Mouse (Mus musculus) limb, embryonic 14.5 days (tissue): ENCODE measurements around the gene Efna2. TPM values are rescaled to one million over a fixed set of nuclear protein-coding genes. Genes with fewer than 3 reads are reported as not detected.

Source experiments
- ATAC-seq: fragments of 200-750 bp; cut with Nextera tagmentation; 2 replicates; pipeline ENCODE4 v1.8.0; 2017; ENCODE audit warnings: low read depth, moderate number of reproducible peaks, moderate TSS enrichment; ENCODE audit not compliant: low FRiP score
- DNase-seq: peaks from one replicate; pipeline ENCODE4 v3.0.0-alpha.2; 2015; ENCODE audit warnings: low spot score
- H3K27ac ChIP-seq: fragments of 300-500 bp; sonication (generic); replicated peaks from 2 replicates; pipeline ENCODE4 v1.5.1; 2014; ENCODE audit warnings: low read depth, mild to moderate bottlenecking, low read length, moderate library complexity, mixed read lengths
- H3K27me3 ChIP-seq: fragments of 300-500 bp; sonication (generic); 2 replicates; pipeline ENCODE4 v1.6.1; 2014; ENCODE audit warnings: low read length, mixed read lengths; ENCODE audit not compliant: control insufficient read depth, insufficient read depth
- H3K36me3 ChIP-seq: fragments of 300-500 bp; sonication (generic); 2 replicates; pipeline ENCODE4 v1.6.1; 2014; ENCODE audit warnings: mild to moderate bottlenecking, low read length, moderate library complexity, mixed read lengths; ENCODE audit not compliant: control insufficient read depth, insufficient read depth
- H3K4me1 ChIP-seq: fragments of 300-500 bp; sonication (generic); 2 replicates; pipeline ENCODE4 v1.6.1; 2014; ENCODE audit warnings: antibody characterized with exemption, low read length, mixed read lengths; ENCODE audit not compliant: control insufficient read depth, insufficient read depth
- H3K4me2 ChIP-seq: fragments of 300-500 bp; sonication (generic); replicated peaks from 2 replicates; pipeline ENCODE4 v1.6.1; 2014; ENCODE audit warnings: low read depth, mild to moderate bottlenecking, low read length, moderate library complexity; ENCODE audit not compliant: severe bottlenecking
- H3K4me3 ChIP-seq: fragments of 300-500 bp; sonication (generic); replicated peaks from 2 replicates; pipeline ENCODE4 v1.5.1; 2014; ENCODE audit warnings: low read length
- H3K9ac ChIP-seq: fragments of 300-500 bp; sonication (generic); 2 replicates; pipeline ENCODE4 v1.6.1; 2014; ENCODE audit warnings: mild to moderate bottlenecking, low read depth, low read length, moderate library complexity; ENCODE audit not compliant: severe bottlenecking
- H3K9me3 ChIP-seq: fragments of 300-500 bp; sonication (generic); 2 replicates; pipeline ENCODE4 v1.6.1; 2016; ENCODE audit warnings: low read length; ENCODE audit not compliant: control insufficient read depth
- POLR2A ChIP-seq: fragments of 200-500 bp; IDR thresholded peaks from 2 replicates; pipeline ENCODE4 v1.8.0; 2012; ENCODE audit warnings: inconsistent platforms, mild to moderate bottlenecking, moderate library complexity, borderline replicate concordance; ENCODE audit not compliant: insufficient read depth, insufficient read length; ENCODE audit errors: extremely low read depth
- WGBS: fragments of 180-500 bp; shearing (Covaris S2); extraction: QIAGEN DNeasy Blood & Tissue Kit; methylation state at CpG from one replicate; pipeline ENCODE4 v1.1.7; 2014; 5-methylcytosine and 5-hydroxymethylcytosine counted together
- polyA plus RNA-seq, 2 experiments: library from polyadenylated mRNA; depleted of rRNA in 1 of 2; stranded (reverse) in 1 of 2; unstranded in 1 of 2; fragments of >200 nt; fragmentation: Nextera tagmentation in 1 of 2; extraction: Ambion mirVana in 1 of 2; gene quantifications; 2 replicates each; pipeline versions ENCODE4 v1.2.1 to v1.2.3; 2012 to 2014

The Efna2 gene
- polyA plus RNA-seq, 2 experiments, result 31.5 to 41.7 TPM

GRCm38 (mm10) chr10:80150226-80151210, 28.8 kb upstream of the Efna2 start:
- Histone ChIP-seq H3K9ac (peak overlapping the region; percentile 98), H3K36me3 (peaks cover 66% of the 10 kb centered on the region), H3K4me2 (peak overlapping the region; percentile 93), H3K4me1 (peaks cover 26% of the 10 kb centered on the region), H3K27ac (peak overlapping the region; percentile 96), H3K9me3 (no peaks in the 10 kb centered on the region), H3K27me3 (no peaks in the 10 kb centered on the region), H3K4me3 (peak overlapping the region; percentile 99)
- 0 out of 2 replicates have a peak, but pooled peaks have one; percentile 14 for TF ChIP-seq POLR2A
- peak; percentile 70 for DNase-seq
- no peak for ATAC-seq
- whole genome bisulfite sequencing, result under 1% methylated on average over 41 of the region's 71 CpGs

DNA sequence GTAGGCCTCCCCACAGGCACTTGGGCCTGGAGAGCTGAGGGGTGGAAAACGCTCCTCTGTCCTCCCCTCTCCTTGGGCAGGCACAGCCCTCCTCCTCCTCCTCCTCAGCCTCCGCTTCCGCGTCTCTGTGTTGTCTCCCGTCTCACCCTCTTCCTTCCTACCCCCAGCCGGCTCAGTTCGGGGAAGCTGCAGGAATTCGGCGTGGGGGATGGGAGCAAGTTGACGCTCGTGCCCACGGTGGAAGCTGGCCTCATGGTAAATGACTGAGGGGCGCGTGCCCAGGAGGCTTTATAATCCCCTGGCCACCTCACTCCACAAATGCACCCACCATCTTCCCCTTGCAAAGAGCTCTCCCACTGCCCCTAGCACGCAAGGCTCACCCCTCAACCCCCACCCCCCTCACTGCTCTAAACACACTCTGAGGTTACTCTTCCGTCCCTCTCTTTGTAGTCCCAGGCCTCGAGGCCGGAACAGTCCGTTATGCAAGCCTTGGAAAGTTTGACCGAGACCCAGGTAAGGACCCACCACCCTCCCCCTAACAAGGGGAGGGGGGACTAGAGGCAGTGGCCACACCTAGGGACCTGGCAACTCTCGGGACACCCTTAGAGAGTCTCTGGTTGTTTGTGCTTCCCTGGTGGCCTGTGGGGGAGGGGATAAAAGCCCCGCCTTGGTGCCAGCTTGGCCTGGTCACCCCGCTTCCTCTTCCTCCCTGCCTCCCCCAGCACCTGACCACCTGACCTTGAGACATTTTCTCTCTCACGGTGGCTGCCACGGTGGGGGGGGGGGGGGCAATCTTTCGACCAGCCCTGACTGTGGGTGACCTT, 27.9 kb upstream of the Efna2 start:
- H3K36me3 ChIP-seq, result peaks cover 66% of the 10 kb centered on the region
- DNase-seq (peak; percentile 37), ATAC-seq (no peak)
- H3K27ac ChIP-seq, result peak overlapping the region; percentile 96
- H3K27me3 ChIP-seq, result no peaks in the 10 kb centered on the region
- peak overlapping the region; percentile 99 for H3K4me3 ChIP-seq
- no peaks in the 10 kb centered on the region for H3K9me3 ChIP-seq
- peaks cover 26% of the 10 kb centered on the region for H3K4me1 ChIP-seq
- peak overlapping the region; percentile 98 for H3K9ac ChIP-seq
- no peak for TF ChIP-seq POLR2A
- under 1% methylated on average over 25 of the region's 26 CpGs for WGBS
- H3K4me2 ChIP-seq, result peak overlapping the region; percentile 93

DNA sequence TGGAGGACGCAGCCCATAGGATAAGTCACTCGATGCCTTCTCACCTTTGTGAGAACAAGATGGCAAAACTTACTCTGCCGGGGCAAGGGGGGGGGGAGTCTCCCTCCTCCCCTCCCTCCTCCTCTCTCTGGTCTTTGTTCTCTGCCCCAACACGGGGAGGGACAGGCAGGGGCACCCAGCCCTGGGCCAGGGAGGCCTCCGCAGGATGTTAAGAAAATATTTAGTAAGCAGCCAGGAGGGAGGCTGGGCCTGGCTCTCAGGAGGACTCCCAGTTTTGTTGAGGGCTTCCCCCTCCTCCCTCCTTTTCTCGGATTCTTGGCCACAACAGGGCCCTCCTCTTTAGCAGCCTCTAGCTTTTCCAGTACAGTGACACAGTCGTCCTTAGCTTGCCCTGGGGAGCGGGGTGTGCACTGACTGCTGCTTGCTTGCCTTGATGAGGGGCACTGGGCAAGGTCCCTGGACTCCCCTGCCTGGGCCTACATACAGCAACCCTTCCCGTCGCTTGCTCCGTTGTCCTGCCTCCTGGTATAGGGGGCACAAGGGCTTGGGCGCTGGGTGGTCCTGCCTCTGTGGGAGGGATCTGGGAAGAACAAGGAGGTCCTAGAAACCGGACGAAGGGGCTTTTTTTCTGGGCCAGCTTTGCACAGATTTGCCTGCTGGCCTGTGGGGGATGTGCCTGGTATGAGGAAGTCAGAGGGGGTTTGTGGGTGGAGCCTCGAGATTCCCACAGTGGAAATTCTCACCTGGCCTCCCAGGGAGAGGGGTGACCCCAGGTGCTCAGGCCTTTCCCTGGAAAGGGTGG, 27.0 kb upstream of the Efna2 start:
- Histone ChIP-seq H3K9me3 (no peaks in the 10 kb centered on the region), H3K9ac (peak overlapping the region; percentile 98), H3K4me1 (peaks cover 31% of the 10 kb centered on the region), H3K36me3 (peaks cover 73% of the 10 kb centered on the region), H3K4me2 (peak overlapping the region; percentile 93), H3K4me3 (peak overlapping the region; percentile 99), H3K27ac (peak overlapping the region; percentile 96), H3K27me3 (no peaks in the 10 kb centered on the region)
- DNase-seq (no peak), ATAC-seq (no peak)
- no peak for TF ChIP-seq POLR2A
- 5% methylated on average over 15 of the region's 15 CpGs for WGBS

GRCm38 (mm10) chr10:80152873-80153260, 26.4 kb upstream of the Efna2 start:
- DNase-seq (no peak), ATAC-seq (no peak)
- peaks cover 79% of the 10 kb centered on the region for H3K36me3 ChIP-seq
- H3K4me1 ChIP-seq, result peaks cover 31% of the 10 kb centered on the region
- peak overlapping the region; percentile 98 for H3K9ac ChIP-seq
- no peak for TF ChIP-seq POLR2A
- peak overlapping the region; percentile 93 for H3K4me2 ChIP-seq
- H3K4me3 ChIP-seq, result peak overlapping the region; percentile 99
- H3K9me3 ChIP-seq, result no peaks in the 10 kb centered on the region
- 28% methylated on average over 2 of the region's 3 CpGs for WGBS
- no peaks in the 10 kb centered on the region for H3K27me3 ChIP-seq
- peak overlapping the region; percentile 96 for H3K27ac ChIP-seq
